Mouse (Mus musculus) hindbrain, embryonic 12.5 days (tissue): ENCODE results near the gene St6galnac3. TPM values are rescaled to one million over a fixed set of nuclear protein-coding genes. Genes with fewer than 3 reads are reported as not detected.

Experiments used
- ATAC-seq: fragments of 200-750 bp; cut with Nextera tagmentation; 2 replicates; pipeline ENCODE4 v1.8.0; 2017; ENCODE audit warnings: moderate TSS enrichment; ENCODE audit not compliant: low FRiP score
- H3K27ac ChIP-seq: fragments of 300-500 bp; sonication (generic); 2 replicates; pipeline ENCODE4 v1.5.1; 2016; ENCODE audit warnings: mild to moderate bottlenecking
- H3K27me3 ChIP-seq: fragments of 300-500 bp; sonication (generic); 2 replicates; pipeline ENCODE4 v1.6.1; 2016; ENCODE audit warnings: mild to moderate bottlenecking
- H3K36me3 ChIP-seq: fragments of 300-500 bp; sonication (generic); 2 replicates; pipeline ENCODE4 v1.6.1; 2016; ENCODE audit warnings: mild to moderate bottlenecking
- H3K4me1 ChIP-seq: fragments of 300-500 bp; sonication (generic); 2 replicates; pipeline ENCODE4 v1.6.1; 2016
- H3K4me2 ChIP-seq: fragments of 300-500 bp; sonication (generic); replicated peaks from 2 replicates; pipeline ENCODE4 v1.6.1; 2016; ENCODE audit warnings: mild to moderate bottlenecking
- H3K4me3 ChIP-seq: fragments of 300-500 bp; sonication (generic); 2 replicates; pipeline ENCODE4 v1.5.1; 2016; ENCODE audit warnings: mild to moderate bottlenecking
- H3K9ac ChIP-seq: fragments of 300-500 bp; sonication (generic); 2 replicates; pipeline ENCODE4 v1.6.1; 2016; ENCODE audit warnings: mild to moderate bottlenecking, moderate library complexity
- H3K9me3 ChIP-seq: fragments of 300-500 bp; sonication (generic); replicated peaks from 2 replicates; pipeline ENCODE4 v1.6.1; 2016; ENCODE audit warnings: mild to moderate bottlenecking
- WGBS: fragments of 180-500 bp; shearing (Covaris S2); methylation state at CpG from one replicate; pipeline ENCODE4 v1.1.7; 2016; 5-methylcytosine and 5-hydroxymethylcytosine counted together
- polyA plus RNA-seq: library from polyadenylated mRNA; unstranded; fragments of >200 nt; fragmentation: Nextera tagmentation; extraction: Ambion mirVana; gene quantifications from 2 replicates; pipeline ENCODE4 v1.2.1, GENCODE M21; 2016

Gene St6galnac3
- polyA plus RNA-seq, 1 experiment from 2014 or later = 40.8 TPM

- peak; percentile 27; the same call in 1 of the 2 replicates for ATAC-seq
- H3K27ac ChIP-seq = peak overlapping the region; percentile 30; the same call in 1 of the 2 replicates
- no peak overlapping the region for H3K4me2 ChIP-seq
- no peak overlapping the region for H3K9ac ChIP-seq
- H3K4me3 ChIP-seq = no peak overlapping the region
- peaks cover 16% of the 10 kb centered on the region for H3K4me1 ChIP-seq
- H3K9me3 ChIP-seq = no peaks in the 10 kb centered on the region
- 62% methylated on average over 14 of the region's 14 CpGs for WGBS
- no peaks in the 10 kb centered on the region for H3K27me3 ChIP-seq
- no peaks in the 10 kb centered on the region for H3K36me3 ChIP-seq
These were observed 303.7 kb downstream of the St6galnac3 start for GRCm38 (mm10) chr3:153421060-153421917.

GRCm38 (mm10) chr3:153419331-153419730 lies 305.6 kb downstream of the St6galnac3 start:
- H3K9ac ChIP-seq = no peak overlapping the region
- no peaks in the 10 kb centered on the region for H3K27me3 ChIP-seq
- no peak overlapping the region for H3K27ac ChIP-seq
- H3K4me2 ChIP-seq = no peak overlapping the region
- peaks cover 16% of the 10 kb centered on the region for H3K4me1 ChIP-seq
- 83% methylated on average over 7 of the region's 7 CpGs for WGBS
- H3K36me3 ChIP-seq = no peaks in the 10 kb centered on the region
- H3K9me3 ChIP-seq = no peaks in the 10 kb centered on the region
- no peak overlapping the region for H3K4me3 ChIP-seq
- no peak for ATAC-seq

GRCm38 (mm10) chr3:153417001-153417400 lies 308.0 kb downstream of the St6galnac3 start:
- peaks cover 16% of the 10 kb centered on the region for H3K4me1 ChIP-seq
- H3K9me3 ChIP-seq = no peaks in the 10 kb centered on the region
- whole genome bisulfite sequencing = 73% methylated on average over 9 of the region's 9 CpGs
- H3K4me2 ChIP-seq = no peak overlapping the region
- H3K27me3 ChIP-seq = no peaks in the 10 kb centered on the region
- no peak overlapping the region for H3K9ac ChIP-seq
- H3K27ac ChIP-seq = no peak overlapping the region
- no peaks in the 10 kb centered on the region for H3K36me3 ChIP-seq
- ATAC-seq = no peak
- H3K4me3 ChIP-seq = no peak overlapping the region

- Histone ChIP-seq H3K27ac (no peak overlapping the region), H3K9ac (no peak overlapping the region), H3K36me3 (no peaks in the 10 kb centered on the region), H3K27me3 (no peaks in the 10 kb centered on the region), H3K4me3 (no peak overlapping the region), H3K9me3 (no peaks in the 10 kb centered on the region), H3K4me1 (peaks cover 10% of the 10 kb centered on the region), H3K4me2 (no peak overlapping the region)
- ATAC-seq = no peak
- 89% methylated on average over 4 of the region's 4 CpGs for WGBS
These were observed 308.6 kb downstream of the St6galnac3 start for GRCm38 (mm10) chr3:153416383-153416782.

GRCm38 (mm10) chr3:153414132-153414531 lies 310.8 kb downstream of the St6galnac3 start:
- no peaks in the 10 kb centered on the region for H3K27me3 ChIP-seq
- no peak overlapping the region for H3K4me3 ChIP-seq
- no peak for ATAC-seq
- H3K9ac ChIP-seq = no peak overlapping the region
- no peak overlapping the region for H3K4me2 ChIP-seq
- WGBS = 91% methylated on average over 2 of the region's 2 CpGs
- H3K27ac ChIP-seq = no peak overlapping the region
- 0 out of 2 replicates have a peak, but pooled peaks cover 4% of the 10 kb centered on the region for H3K4me1 ChIP-seq
- no peaks in the 10 kb centered on the region for H3K9me3 ChIP-seq
- H3K36me3 ChIP-seq = no peaks in the 10 kb centered on the region

- no peaks in the 10 kb centered on the region for H3K36me3 ChIP-seq
- H3K4me3 ChIP-seq = no peak overlapping the region
- no peak overlapping the region for H3K9ac ChIP-seq
- H3K27me3 ChIP-seq = no peaks in the 10 kb centered on the region
- WGBS = 56% methylated on average over 9 of the region's 9 CpGs
- no peaks in the 10 kb centered on the region for H3K9me3 ChIP-seq
- peaks cover 18% of the 10 kb centered on the region for H3K4me1 ChIP-seq
- no peak overlapping the region for H3K4me2 ChIP-seq
- ATAC-seq = no peak
- no peak overlapping the region for H3K27ac ChIP-seq
These were observed 315.7 kb downstream of the St6galnac3 start for GRCm38 (mm10) chr3:153409286-153409685.

- peaks cover 18% of the 10 kb centered on the region for H3K4me1 ChIP-seq
- no peak for ATAC-seq
- no peak overlapping the region for H3K4me3 ChIP-seq
- H3K9me3 ChIP-seq = no peaks in the 10 kb centered on the region
- H3K27me3 ChIP-seq = no peaks in the 10 kb centered on the region
- no peak overlapping the region for H3K27ac ChIP-seq
- 95% methylated on average over 6 of the region's 6 CpGs for WGBS
- no peaks in the 10 kb centered on the region for H3K36me3 ChIP-seq
- H3K4me2 ChIP-seq = no peak overlapping the region
- no peak overlapping the region for H3K9ac ChIP-seq
These were observed 316.6 kb downstream of the St6galnac3 start for GRCm38 (mm10) chr3:153408361-153408760.

- Histone ChIP-seq H3K27ac (no peak overlapping the region), H3K36me3 (no peaks in the 10 kb centered on the region), H3K9ac (no peak overlapping the region), H3K4me3 (no peak overlapping the region), H3K9me3 (no peaks in the 10 kb centered on the region), H3K4me2 (no peak overlapping the region), H3K4me1 (peaks cover 18% of the 10 kb centered on the region), H3K27me3 (no peaks in the 10 kb centered on the region)
- ATAC-seq = no peak
- 95% methylated on average over 6 of the region's 6 CpGs for WGBS
These were observed 317.3 kb downstream of the St6galnac3 start for GRCm38 (mm10) chr3:153407698-153408097.

GRCm38 (mm10) chr3:153406858-153407257 lies 318.1 kb downstream of the St6galnac3 start:
- Histone ChIP-seq H3K4me2 (no peak overlapping the region), H3K9me3 (no peaks in the 10 kb centered on the region), H3K27me3 (no peaks in the 10 kb centered on the region), H3K36me3 (no peaks in the 10 kb centered on the region), H3K4me3 (no peak overlapping the region), H3K4me1 (peaks cover 18% of the 10 kb centered on the region), H3K27ac (no peak overlapping the region), H3K9ac (no peak overlapping the region)
- 85% methylated on average over 1 of the region's 1 CpGs for WGBS
- ATAC-seq = no peak

GRCm38 (mm10) chr3:153406220-153406619 lies 318.8 kb downstream of the St6galnac3 start:
- no peaks in the 10 kb centered on the region for H3K27me3 ChIP-seq

GRCm38 (mm10) chr3:153405643-153406042 lies 319.3 kb downstream of the St6galnac3 start:
- no peak overlapping the region for H3K4me2 ChIP-seq
- no peaks in the 10 kb centered on the region for H3K36me3 ChIP-seq
- 0 out of 2 replicates have a peak overlapping the region, but pooled peaks have one; percentile 19 for H3K27ac ChIP-seq
- peak; percentile 50; the same call in 1 of the 2 replicates for ATAC-seq
- H3K27me3 ChIP-seq = no peaks in the 10 kb centered on the region
- H3K9me3 ChIP-seq = no peaks in the 10 kb centered on the region
- H3K4me3 ChIP-seq = no peak overlapping the region
- no peak overlapping the region for H3K9ac ChIP-seq
- H3K4me1 ChIP-seq = peaks cover 18% of the 10 kb centered on the region
- WGBS = 63% methylated on average over 10 of the region's 10 CpGs

More at GRCm38 (mm10) chr3:153406220-153406619, 318.8 kb downstream of the St6galnac3 start:
- H3K9ac ChIP-seq = no peak overlapping the region
- H3K9me3 ChIP-seq = no peaks in the 10 kb centered on the region
- H3K27ac ChIP-seq = no peak overlapping the region
- no peak overlapping the region for H3K4me2 ChIP-seq
- 89% methylated on average over 4 of the region's 4 CpGs for WGBS
- no peaks in the 10 kb centered on the region for H3K36me3 ChIP-seq
- no peak overlapping the region for H3K4me3 ChIP-seq
- ATAC-seq = no peak
- peaks cover 18% of the 10 kb centered on the region for H3K4me1 ChIP-seq

GRCm38 (mm10) chr3:153400259-153400658 lies 324.7 kb downstream of the St6galnac3 start:
- no peak for ATAC-seq
- Histone ChIP-seq H3K4me1 (peaks cover 6% of the 10 kb centered on the region), H3K4me3 (no peak overlapping the region), H3K4me2 (no peak overlapping the region), H3K9me3 (no peaks in the 10 kb centered on the region), H3K36me3 (no peaks in the 10 kb centered on the region), H3K27ac (no peak overlapping the region), H3K9ac (no peak overlapping the region), H3K27me3 (no peaks in the 10 kb centered on the region)
- WGBS = 95% methylated on average over 3 of the region's 3 CpGs

- H3K4me1 ChIP-seq = peaks cover 4% of the 10 kb centered on the region; the same call in 1 of the 2 replicates
- no peaks in the 10 kb centered on the region for H3K36me3 ChIP-seq
- no peak overlapping the region for H3K9ac ChIP-seq
- H3K27ac ChIP-seq = no peak overlapping the region
- no peaks in the 10 kb centered on the region for H3K27me3 ChIP-seq
- no peak overlapping the region for H3K4me3 ChIP-seq
- no peak overlapping the region for H3K4me2 ChIP-seq
- no peak for ATAC-seq
- no peaks in the 10 kb centered on the region for H3K9me3 ChIP-seq
- 81% methylated on average over 6 of the region's 6 CpGs for WGBS
These were observed 325.4 kb downstream of the St6galnac3 start for GRCm38 (mm10) chr3:153399574-153399973.
